Mouse (Mus musculus) myocyte (in vitro differentiated cells): ENCODE data around the gene Gm4737. TPM values are rescaled to one million over a fixed set of nuclear protein-coding genes. Genes with fewer than 3 reads are reported as not detected.

Experiments used
- H3K27me3 ChIP-seq: one replicate; pipeline ENCODE4 v1.6.1; 2011; ENCODE audit not compliant: control insufficient read depth, insufficient read depth, insufficient read length
- H3K36me3 ChIP-seq: one replicate; pipeline ENCODE4 v1.6.1; 2011; ENCODE audit not compliant: control insufficient read depth, insufficient read depth
- H3K4me2 ChIP-seq: one replicate; pipeline ENCODE4 v1.6.1; 2011; ENCODE audit warnings: low read depth, control low read depth
- H3K4me3 ChIP-seq: one replicate; pipeline ENCODE4 v1.5.1; 2011; ENCODE audit warnings: mild to moderate bottlenecking, control low read depth, moderate library complexity
- H3K79me2 ChIP-seq: one replicate; pipeline ENCODE4 v1.6.1; 2011; ENCODE audit not compliant: control insufficient read depth, insufficient read depth
- H3ac ChIP-seq: one replicate; pipeline ENCODE4 v1.6.1; 2011; ENCODE audit not compliant: control insufficient read depth, insufficient read length
- CEBPB ChIP-seq: IDR thresholded peaks from 2 replicates; pipeline ENCODE4 v1.6.1; 2011; ENCODE audit warnings: mild to moderate bottlenecking, moderate library complexity; ENCODE audit not compliant: poor library complexity, insufficient read depth, severe bottlenecking
- E2F4 ChIP-seq: IDR thresholded peaks from one replicate; pipeline ENCODE4 v1.6.1; 2011; ENCODE audit warnings: mild to moderate bottlenecking, control low read depth, moderate library complexity; ENCODE audit not compliant: insufficient read depth
- MAX ChIP-seq: IDR thresholded peaks from one replicate; pipeline ENCODE4 v1.6.1; 2011; ENCODE audit warnings: low read depth, mild to moderate bottlenecking, control low read depth
- MYOD1 ChIP-seq, 3 experiments: IDR thresholded peaks; one replicate each; pipeline ENCODE4 v1.6.1; 2011; ENCODE audit warnings: control low read depth in 2 of 3, low read depth in 2 of 3, mild to moderate bottlenecking in 2 of 3, moderate library complexity in 1 of 3; ENCODE audit not compliant: insufficient read length in 2 of 3, control insufficient read depth in 1 of 3
- MYOG ChIP-seq, 3 experiments: IDR thresholded peaks; one replicate each; pipeline ENCODE4 v1.6.1; 2011; ENCODE audit warnings: control low read depth in 2 of 3, low read depth in 2 of 3, mild to moderate bottlenecking in 2 of 3; ENCODE audit not compliant: insufficient read length in 2 of 3, control insufficient read depth in 1 of 3, insufficient read depth in 1 of 3
- POLR2A ChIP-seq: IDR thresholded peaks from one replicate; pipeline ENCODE4 v1.6.1; 2011; ENCODE audit warnings: low read depth, mild to moderate bottlenecking, control low read depth, moderate library complexity; ENCODE audit not compliant: insufficient read length
- POLR2AphosphoS2 ChIP-seq: IDR thresholded peaks from one replicate; pipeline ENCODE4 v1.6.1; 2011; ENCODE audit warnings: low read depth, control low read depth; ENCODE audit not compliant: insufficient read length
- REST ChIP-seq: IDR thresholded peaks from one replicate; pipeline ENCODE4 v1.6.1; 2011; ENCODE audit warnings: mild to moderate bottlenecking, control low read depth, moderate library complexity; ENCODE audit not compliant: insufficient read depth, insufficient read length
- SRF ChIP-seq: IDR thresholded peaks from one replicate; pipeline ENCODE4 v1.6.1; 2011; ENCODE audit warnings: low read depth; ENCODE audit not compliant: control insufficient read depth, insufficient read length
- TCF12 ChIP-seq: IDR thresholded peaks from one replicate; pipeline ENCODE4 v1.6.1; 2011; ENCODE audit warnings: mild to moderate bottlenecking, control low read depth; ENCODE audit not compliant: poor library complexity, insufficient read depth, severe bottlenecking
- TCF3 ChIP-seq: IDR thresholded peaks from one replicate; pipeline ENCODE4 v1.6.1; 2011; ENCODE audit warnings: low read depth, control low read depth; ENCODE audit not compliant: insufficient read length
- USF1 ChIP-seq: IDR thresholded peaks from one replicate; pipeline ENCODE4 v1.6.1; 2011; ENCODE audit warnings: low read depth, mild to moderate bottlenecking, control low read depth, moderate library complexity
- polyA plus RNA-seq: library from polyadenylated mRNA; unstranded; fragments of >200 nt; fragmentation: generic; extraction: Trizol; gene quantifications from one replicate; pipeline ENCODE4 v1.2.1, GENCODE M21; 2012; ENCODE audit warnings: missing spikeins

Gm4737 gene
- polyA plus RNA-seq, 1 experiment: 122 TPM

- H3K36me3 ChIP-seq: no peaks in the 10 kb centered on the region
- TF ChIP-seq CEBPB: no peak
- no peak for TF ChIP-seq USF1
- TF ChIP-seq MYOD1 (IDR thresholded peaks at IDR 0.05; ENCODE audit: control insufficient read depth in 1 of 3, insufficient read length in 2 of 3, low read depth in 2 of 3): peak in 1 of 3 experiments; percentile 36
- TF ChIP-seq E2F4: no peak
- no peak for TF ChIP-seq POLR2A
- no peak for TF ChIP-seq SRF
- TF ChIP-seq MYOG (IDR thresholded peaks at IDR 0.05; ENCODE audit: control insufficient read depth in 1 of 3, insufficient read depth in 1 of 3, insufficient read length in 2 of 3, low read depth in 2 of 3): peak in 2 of 3 experiments; percentile 3 to 33
- H3K4me3 ChIP-seq: no peak overlapping the region
These were observed 12.1 kb upstream of the Gm4737 start for GRCm38 (mm10) chr16:46166971-46167370.

GRCm38 (mm10) chr16:46165305-46165704 is 10.4 kb upstream of the Gm4737 start:
- Histone ChIP-seq H3K79me2 (no peaks in the 10 kb centered on the region), H3K27me3 (no peaks in the 10 kb centered on the region), H3K4me3 (no peak overlapping the region), H3ac (no peak overlapping the region), H3K36me3 (no peaks in the 10 kb centered on the region), H3K4me2 (no peak overlapping the region)
- TF ChIP-seq TCF12 (no peak), POLR2A (no peak), POLR2AphosphoS2 (no peak), USF1 (no peak)

More at GRCm38 (mm10) chr16:46166971-46167370, 12.1 kb upstream of the Gm4737 start:
- H3K79me2 ChIP-seq: no peaks in the 10 kb centered on the region
- H3K4me2 ChIP-seq: no peak overlapping the region
- H3K27me3 ChIP-seq: no peaks in the 10 kb centered on the region
- H3ac ChIP-seq: no peak overlapping the region

GRCm38 (mm10) chr16:46151141-46151540 is 3.7 kb downstream of the Gm4737 start:
- TF ChIP-seq USF1: no peak
- no peak for TF ChIP-seq POLR2A
- no peak for TF ChIP-seq MYOD1 (IDR thresholded peaks at IDR 0.05; ENCODE audit: control insufficient read depth in 1 of 3, insufficient read length in 2 of 3, low read depth in 2 of 3)
- no peak for TF ChIP-seq REST
- no peak for TF ChIP-seq CEBPB
- no peak for TF ChIP-seq TCF3
- no peak for TF ChIP-seq E2F4
- H3K36me3 ChIP-seq: no peaks in the 10 kb centered on the region
- no peak overlapping the region for H3K4me2 ChIP-seq
- H3K4me3 ChIP-seq: no peak overlapping the region
- H3K79me2 ChIP-seq: no peaks in the 10 kb centered on the region
- H3ac ChIP-seq: no peak overlapping the region
- H3K27me3 ChIP-seq: no peaks in the 10 kb centered on the region

GRCm38 (mm10) chr16:46148661-46149341 is 6.1 kb downstream of the Gm4737 start:
- no peaks in the 10 kb centered on the region for H3K79me2 ChIP-seq
- H3K36me3 ChIP-seq: no peaks in the 10 kb centered on the region
- no peak overlapping the region for H3ac ChIP-seq
- TF ChIP-seq MYOD1 (IDR thresholded peaks at IDR 0.05; ENCODE audit: control insufficient read depth in 1 of 3, insufficient read length in 2 of 3, low read depth in 2 of 3): no peak
- no peak for TF ChIP-seq POLR2A
- no peak for TF ChIP-seq TCF12
- TF ChIP-seq REST: no peak
- no peak for TF ChIP-seq USF1
- TF ChIP-seq MYOG (IDR thresholded peaks at IDR 0.05; ENCODE audit: control insufficient read depth in 1 of 3, insufficient read depth in 1 of 3, insufficient read length in 2 of 3, low read depth in 2 of 3): no peak
- TF ChIP-seq E2F4: no peak
- no peak for TF ChIP-seq SRF
- TF ChIP-seq MAX: no peak
- TF ChIP-seq POLR2AphosphoS2: no peak
- TF ChIP-seq CEBPB: no peak
- no peak overlapping the region for H3K4me3 ChIP-seq
- no peaks in the 10 kb centered on the region for H3K27me3 ChIP-seq
- H3K4me2 ChIP-seq: peak overlapping the region; percentile 5

GRCm38 (mm10) chr16:46146962-46147361 is 7.9 kb downstream of the Gm4737 start:
- Histone ChIP-seq H3K79me2 (no peaks in the 10 kb centered on the region), H3K36me3 (no peaks in the 10 kb centered on the region), H3K4me3 (no peak overlapping the region), H3K4me2 (no peak overlapping the region), H3ac (no peak overlapping the region), H3K27me3 (no peaks in the 10 kb centered on the region)
- TF ChIP-seq CEBPB (no peak), TCF12 (no peak)
